Mouse (Mus musculus) heart, embryonic 10.5 days (tissue): ENCODE measurements at regions not wholly inside any gene's neighbourhood (a gene's known extent, or its start where the extent isn't known, plus 50 kb on each side); places are given as distances from the start of the nearest gene placed in this dataset.

Experiments
- DNase-seq: peaks from one replicate; pipeline ENCODE4 v3.0.0-alpha.2; 2017; ENCODE audit warnings: low spot score
- H3K27ac ChIP-seq: fragments of 300-500 bp; sonication (generic); 2 replicates; pipeline ENCODE4 v1.5.1; 2016; ENCODE audit warnings: mild to moderate bottlenecking
- H3K27me3 ChIP-seq: fragments of 300-500 bp; sonication (generic); 2 replicates; pipeline ENCODE4 v1.6.1; 2016; ENCODE audit warnings: mild to moderate bottlenecking; ENCODE audit not compliant: poor library complexity, insufficient read depth, severe bottlenecking
- H3K36me3 ChIP-seq: fragments of 300-500 bp; sonication (generic); 2 replicates; pipeline ENCODE4 v1.6.1; 2016; ENCODE audit warnings: mild to moderate bottlenecking, moderate library complexity
- H3K4me1 ChIP-seq: fragments of 300-500 bp; sonication (generic); 2 replicates; pipeline ENCODE4 v1.6.1; 2016; ENCODE audit warnings: mild to moderate bottlenecking
- H3K4me3 ChIP-seq: fragments of 300-500 bp; sonication (generic); 2 replicates; pipeline ENCODE4 v1.5.1; 2016; ENCODE audit warnings: mild to moderate bottlenecking, moderate library complexity
- H3K9me3 ChIP-seq: fragments of 300-500 bp; sonication (generic); 2 replicates; pipeline ENCODE4 v1.6.1; 2016; ENCODE audit warnings: mild to moderate bottlenecking, moderate library complexity
- whole genome bisulfite sequencing: fragments of 180-500 bp; shearing (Covaris S2); methylation state at CpG from one replicate; pipeline ENCODE4 v1.1.7; 2016; 5-methylcytosine and 5-hydroxymethylcytosine counted together

GRCm38 (mm10) chr7:70823020-70823419, 456.5 kb upstream of the Nr2f2 start:
- Histone ChIP-seq H3K27me3 (no peaks in the 10 kb centered on the region), H3K27ac (no peak overlapping the region), H3K36me3 (no peaks in the 10 kb centered on the region), H3K4me1 (no peaks in the 10 kb centered on the region), H3K4me3 (no peak overlapping the region), H3K9me3 (no peaks in the 10 kb centered on the region)
- DNase-seq, result no peak
- WGBS, result 64% methylated on average over 11 of the region's 11 CpGs

DNA sequence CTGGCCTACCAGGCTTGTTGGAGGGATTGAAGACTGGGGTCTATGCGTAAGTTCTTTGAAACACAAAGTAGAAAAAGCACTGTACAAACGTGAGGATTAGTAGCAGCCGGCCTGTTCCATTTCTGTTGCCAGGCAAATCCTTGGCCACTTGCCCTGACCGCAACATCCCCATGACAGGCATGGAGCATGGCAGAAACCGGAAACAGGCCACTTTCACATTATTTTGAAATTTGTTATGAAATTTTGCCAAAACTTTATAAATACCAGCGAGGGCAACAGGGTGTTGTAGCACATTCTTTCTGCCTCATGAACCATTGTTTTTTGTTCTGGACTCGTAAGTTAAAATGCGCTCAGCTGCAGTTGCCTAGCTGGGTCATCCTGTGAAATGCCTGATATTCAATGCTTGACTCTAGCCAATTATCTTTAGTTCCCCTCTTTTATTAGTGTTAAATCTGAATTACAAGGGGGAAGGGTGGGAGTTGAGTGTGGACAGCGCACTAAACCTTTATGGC, 455.8 kb upstream of the Nr2f2 start:
- Histone ChIP-seq H3K4me1 (peaks cover 3% of the 10 kb centered on the region; the same call in 1 of the 2 replicates), H3K27ac (no peak overlapping the region), H3K27me3 (no peaks in the 10 kb centered on the region), H3K4me3 (no peak overlapping the region), H3K9me3 (no peaks in the 10 kb centered on the region), H3K36me3 (no peaks in the 10 kb centered on the region)
- 87% methylated on average over 9 of the region's 9 CpGs for WGBS
- DNase-seq, result no peak

DNA sequence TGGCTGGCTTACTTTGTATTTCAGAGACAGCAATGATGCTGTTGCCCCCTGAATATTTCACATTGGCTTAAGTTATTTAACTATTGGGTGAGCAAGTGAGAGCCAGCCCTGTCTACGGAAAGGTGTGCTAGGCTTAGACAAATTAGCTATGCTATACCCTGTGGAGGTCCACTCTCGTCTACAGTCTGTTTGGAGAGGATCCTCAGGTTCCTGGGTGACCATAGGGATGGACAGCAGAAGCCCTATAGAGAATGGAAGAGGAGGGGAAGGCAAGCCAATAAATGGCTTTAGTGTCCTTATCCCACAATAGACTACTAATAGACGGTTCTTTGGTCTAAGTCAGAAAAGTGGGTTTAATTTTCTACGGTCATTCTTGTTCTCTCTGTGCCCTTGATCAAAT, 455.3 kb upstream of the Nr2f2 start:
- Histone ChIP-seq H3K4me3 (no peak overlapping the region), H3K9me3 (no peaks in the 10 kb centered on the region), H3K27me3 (no peaks in the 10 kb centered on the region), H3K27ac (no peak overlapping the region), H3K4me1 (peaks cover 5% of the 10 kb centered on the region; the same call in 1 of the 2 replicates), H3K36me3 (no peaks in the 10 kb centered on the region)
- DNase-seq, result no peak
- 87% methylated on average over 4 of the region's 4 CpGs for WGBS

DNA sequence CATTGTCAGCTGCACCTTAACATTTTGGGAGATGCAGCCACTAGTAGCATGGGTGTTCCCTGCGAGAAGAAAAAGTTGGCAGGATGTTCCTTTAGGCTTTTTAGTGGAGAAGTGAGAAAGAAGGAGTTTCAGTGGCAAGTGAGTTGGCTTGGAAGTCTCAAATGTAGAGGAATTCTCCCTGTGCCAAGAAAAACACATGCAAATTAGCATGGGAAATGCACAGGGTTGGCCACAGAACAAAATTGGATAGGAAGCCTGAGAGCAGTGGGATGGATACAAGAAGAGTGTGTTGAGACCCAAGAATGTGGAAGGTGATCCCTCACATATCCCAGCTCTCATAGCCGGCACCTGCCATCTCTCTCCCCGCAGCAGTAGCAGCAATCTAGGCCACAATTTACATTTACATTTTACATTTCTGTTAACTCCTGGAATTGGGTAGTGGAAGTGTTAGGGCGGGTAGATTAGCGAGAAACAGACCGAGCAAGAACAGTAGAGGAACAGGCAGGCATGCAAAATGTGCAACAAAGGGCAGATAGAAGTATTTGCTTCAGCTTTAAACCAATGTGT, 450.9 kb upstream of the Nr2f2 start:
- no peak overlapping the region for H3K4me3 ChIP-seq
- no peaks in the 10 kb centered on the region for H3K9me3 ChIP-seq
- peaks cover 5% of the 10 kb centered on the region; the same call in 1 of the 2 replicates for H3K4me1 ChIP-seq
- H3K27me3 ChIP-seq, result no peaks in the 10 kb centered on the region
- no peak overlapping the region for H3K27ac ChIP-seq
- DNase-seq, result no peak
- 70% methylated on average over 6 of the region's 6 CpGs for WGBS
- no peaks in the 10 kb centered on the region for H3K36me3 ChIP-seq

DNA sequence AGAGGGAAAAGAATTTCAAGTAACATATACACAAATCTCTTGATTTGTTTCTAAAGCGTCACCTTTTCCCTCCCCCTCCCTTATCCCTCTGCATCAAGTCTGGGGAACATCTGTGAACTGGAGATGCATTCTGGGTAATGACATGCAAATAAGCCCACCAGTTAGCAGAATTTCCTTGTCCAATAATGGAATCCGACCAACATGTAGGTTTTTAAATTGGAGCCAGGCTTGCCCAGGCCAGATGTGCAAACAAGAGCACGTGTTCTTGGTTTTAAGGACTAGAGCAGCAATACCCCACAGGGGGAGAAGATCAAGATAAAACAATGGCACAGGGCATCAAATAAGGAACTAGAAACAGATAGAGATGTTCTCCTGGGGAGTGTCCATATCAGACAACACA, 447.9 kb upstream of the Nr2f2 start:
- no peak overlapping the region for H3K27ac ChIP-seq
- H3K4me3 ChIP-seq, result no peak overlapping the region
- DNase-seq, result no peak
- 67% methylated on average over 3 of the region's 3 CpGs for WGBS
- no peaks in the 10 kb centered on the region for H3K9me3 ChIP-seq
- no peaks in the 10 kb centered on the region for H3K36me3 ChIP-seq
- H3K27me3 ChIP-seq, result no peaks in the 10 kb centered on the region
- peaks cover 9% of the 10 kb centered on the region for H3K4me1 ChIP-seq

DNA sequence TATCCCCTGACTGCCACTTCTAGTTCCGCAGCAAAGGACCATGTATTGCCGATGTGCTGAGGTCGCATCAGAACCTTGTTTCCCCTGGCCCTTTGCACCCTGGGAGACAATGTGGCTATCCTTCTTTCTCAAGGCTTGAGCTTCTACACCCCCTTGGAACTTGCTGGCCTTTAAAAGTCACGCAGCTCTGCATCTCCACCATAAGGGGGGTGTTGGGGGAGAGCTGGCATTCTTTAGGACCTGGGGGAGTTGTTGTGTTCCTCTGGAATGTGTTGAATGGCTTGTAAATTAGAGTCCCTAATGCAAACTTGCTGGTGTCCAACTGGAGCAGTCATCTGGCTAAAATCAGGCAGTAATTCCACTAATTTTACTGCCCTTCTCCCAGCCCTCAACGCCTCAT, 446.6 kb upstream of the Nr2f2 start:
- DNase-seq, result no peak
- Histone ChIP-seq H3K9me3 (no peaks in the 10 kb centered on the region), H3K36me3 (no peaks in the 10 kb centered on the region), H3K27ac (no peak overlapping the region), H3K27me3 (no peaks in the 10 kb centered on the region), H3K4me1 (peaks cover 9% of the 10 kb centered on the region), H3K4me3 (no peak overlapping the region)
- WGBS, result 67% methylated on average over 5 of the region's 5 CpGs

GRCm38 (mm10) chr7:70810411-70811090, 444.0 kb upstream of the Nr2f2 start:
- DNase-seq, result no peak
- H3K27ac ChIP-seq, result no peak overlapping the region
- H3K9me3 ChIP-seq, result no peaks in the 10 kb centered on the region
- 62% methylated on average over 18 of the region's 18 CpGs for WGBS
- H3K4me1 ChIP-seq, result peaks cover 4% of the 10 kb centered on the region; the same call in 1 of the 2 replicates
- no peaks in the 10 kb centered on the region for H3K36me3 ChIP-seq
- no peaks in the 10 kb centered on the region for H3K27me3 ChIP-seq
- H3K4me3 ChIP-seq, result no peak overlapping the region

- WGBS, result 60% methylated on average over 1 of the region's 1 CpGs
- Histone ChIP-seq H3K9me3 (no peaks in the 10 kb centered on the region), H3K36me3 (no peaks in the 10 kb centered on the region), H3K4me1 (peaks cover 6% of the 10 kb centered on the region; the same call in 1 of the 2 replicates), H3K27me3 (no peaks in the 10 kb centered on the region), H3K4me3 (no peak overlapping the region), H3K27ac (no peak overlapping the region)
- DNase-seq, result no peak
These were observed 437.7 kb upstream of the Nr2f2 start for GRCm38 (mm10) chr7:70804281-70804680.

DNA sequence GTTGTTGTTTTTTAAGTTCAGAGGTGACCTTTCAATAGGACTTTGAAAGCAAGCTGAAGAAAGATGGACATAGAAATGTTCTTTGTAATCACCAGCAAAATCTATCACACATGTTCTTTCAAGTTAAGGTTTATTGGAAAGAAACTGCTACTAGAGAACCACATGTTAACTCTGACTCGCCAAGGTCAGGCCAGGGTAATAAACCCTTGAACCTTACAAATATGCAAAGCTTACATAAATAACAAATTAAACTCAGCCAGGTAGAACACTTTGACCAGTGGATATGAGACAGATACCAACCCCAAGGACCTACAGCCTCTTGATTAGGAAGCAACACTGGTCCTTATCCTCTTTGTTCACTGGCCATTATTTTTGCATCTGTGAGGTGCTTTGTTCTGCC, 433.4 kb upstream of the Nr2f2 start:
- no peak for DNase-seq
- 72% methylated on average over 1 of the region's 1 CpGs for WGBS
- H3K36me3 ChIP-seq, result no peaks in the 10 kb centered on the region
- H3K27me3 ChIP-seq, result no peaks in the 10 kb centered on the region
- no peaks in the 10 kb centered on the region for H3K9me3 ChIP-seq
- H3K4me3 ChIP-seq, result no peak overlapping the region
- peaks cover 6% of the 10 kb centered on the region; the same call in 1 of the 2 replicates for H3K4me1 ChIP-seq
- H3K27ac ChIP-seq, result no peak overlapping the region

GRCm38 (mm10) chr7:70799031-70799766, 432.7 kb upstream of the Nr2f2 start:
- H3K27ac ChIP-seq, result no peak overlapping the region
- no peak for DNase-seq

DNA sequence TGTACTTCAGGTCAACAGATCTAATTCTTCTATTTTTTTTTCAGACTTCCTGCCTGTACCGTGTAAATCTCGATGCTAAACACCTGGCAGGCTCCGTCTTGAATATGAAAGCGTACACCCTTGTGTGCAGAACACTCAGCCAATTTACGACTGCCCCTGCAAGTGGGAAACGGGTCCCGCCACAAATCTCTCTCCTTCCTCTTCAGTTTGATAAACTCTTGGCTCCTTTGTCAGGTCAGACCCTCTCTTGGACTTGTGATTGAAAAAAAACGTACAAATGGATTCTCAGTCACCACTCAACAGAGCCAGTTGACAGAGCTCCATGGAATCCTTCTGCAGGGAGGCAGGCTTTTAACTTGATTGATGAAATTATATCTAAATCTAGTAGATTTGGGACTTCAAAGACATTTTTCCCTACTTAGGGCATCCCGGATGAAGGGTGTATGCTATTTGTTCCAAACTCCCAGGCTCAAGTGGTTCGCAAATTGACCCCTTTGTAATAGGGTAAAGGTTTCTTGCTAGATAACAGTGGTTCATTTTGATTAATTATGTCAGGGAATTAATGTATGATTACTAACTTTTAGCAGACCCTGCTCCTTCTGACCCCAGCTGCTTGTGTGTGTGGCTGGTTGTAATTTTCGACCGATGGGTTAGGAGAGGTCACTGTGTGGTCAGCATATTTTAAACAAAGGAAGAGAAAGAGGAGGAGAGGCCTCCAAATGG, 429.7 kb upstream of the Nr2f2 start:
- no peaks in the 10 kb centered on the region for H3K4me1 ChIP-seq
- DNase-seq, result no peak
- H3K4me3 ChIP-seq, result no peak overlapping the region
- H3K27me3 ChIP-seq, result no peaks in the 10 kb centered on the region; the same call in 1 of the 2 replicates
- WGBS, result 35% methylated on average over 12 of the region's 12 CpGs
- no peaks in the 10 kb centered on the region for H3K36me3 ChIP-seq
- H3K9me3 ChIP-seq, result no peaks in the 10 kb centered on the region
- H3K27ac ChIP-seq, result no peak overlapping the region

More at GRCm38 (mm10) chr7:70799031-70799766, 432.7 kb upstream of the Nr2f2 start:
- Histone ChIP-seq H3K36me3 (no peaks in the 10 kb centered on the region), H3K27me3 (no peaks in the 10 kb centered on the region; the same call in 1 of the 2 replicates), H3K4me3 (no peak overlapping the region), H3K9me3 (no peaks in the 10 kb centered on the region), H3K4me1 (no peaks in the 10 kb centered on the region)
- WGBS, result 77% methylated on average over 6 of the region's 6 CpGs

DNA sequence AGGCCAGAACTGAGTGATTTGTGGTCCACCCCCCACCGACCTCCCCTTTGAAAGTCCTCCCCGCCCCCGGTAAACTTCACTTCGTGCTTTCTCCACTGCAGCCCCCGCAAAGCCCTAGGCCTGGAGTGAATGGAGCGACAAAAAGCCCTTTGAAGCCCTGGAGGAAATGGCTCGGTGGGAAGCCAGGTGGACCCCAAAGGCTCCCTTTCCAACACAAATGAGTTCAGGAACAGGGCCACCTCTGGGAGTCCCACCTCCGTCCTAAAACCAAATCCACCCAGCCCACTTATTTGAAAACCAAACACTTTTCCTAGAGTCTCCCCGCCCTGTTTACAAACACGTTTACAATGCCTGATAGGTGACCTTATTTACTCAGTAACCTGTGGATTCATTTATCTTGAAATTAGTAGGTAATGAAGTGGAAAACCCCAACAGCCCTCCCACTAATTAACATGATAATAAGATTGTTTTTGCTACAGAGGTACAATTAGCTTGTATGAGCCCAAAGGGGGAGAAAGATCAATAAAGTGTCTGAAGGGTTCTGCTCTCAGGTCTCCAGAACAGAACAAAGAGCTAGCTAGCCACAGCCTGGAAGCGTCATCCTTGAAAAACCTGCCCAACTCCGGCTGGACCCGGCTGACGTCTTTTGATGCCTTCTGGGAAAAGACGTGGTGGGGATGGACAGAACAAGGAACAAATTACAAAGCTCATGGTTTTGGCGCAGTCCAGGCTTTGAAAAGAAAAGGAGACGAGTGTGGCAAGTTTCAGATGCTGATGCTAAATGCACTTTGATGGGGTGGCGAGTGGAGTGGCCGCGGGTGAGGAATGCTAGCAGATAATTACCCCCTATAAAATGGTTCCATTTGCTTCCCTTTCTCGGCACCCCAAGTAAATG, 422.6 kb upstream of the Nr2f2 start:
- no peaks in the 10 kb centered on the region for H3K36me3 ChIP-seq
- H3K4me3 ChIP-seq, result peak overlapping the region; percentile 33
- peak overlapping the region; percentile 67; the same call in 1 of the 2 replicates for H3K27ac ChIP-seq
- H3K4me1 ChIP-seq, result peaks cover 15% of the 10 kb centered on the region
- no peaks in the 10 kb centered on the region for H3K9me3 ChIP-seq
- 11% methylated on average over 21 of the region's 21 CpGs for WGBS
- peaks cover 8% of the 10 kb centered on the region; the same call in 1 of the 2 replicates for H3K27me3 ChIP-seq
- no peak for DNase-seq
